Mouse (Mus musculus) A20 (cell line): Measurements from ENCODE around the gene Pear1.

Experiments used
- DNase-seq: peaks from one replicate; pipeline ENCODE4 v3.0.0-alpha.2; 2011; ENCODE audit warnings: low read depth, low spot score

Gene Pear1

DNA sequence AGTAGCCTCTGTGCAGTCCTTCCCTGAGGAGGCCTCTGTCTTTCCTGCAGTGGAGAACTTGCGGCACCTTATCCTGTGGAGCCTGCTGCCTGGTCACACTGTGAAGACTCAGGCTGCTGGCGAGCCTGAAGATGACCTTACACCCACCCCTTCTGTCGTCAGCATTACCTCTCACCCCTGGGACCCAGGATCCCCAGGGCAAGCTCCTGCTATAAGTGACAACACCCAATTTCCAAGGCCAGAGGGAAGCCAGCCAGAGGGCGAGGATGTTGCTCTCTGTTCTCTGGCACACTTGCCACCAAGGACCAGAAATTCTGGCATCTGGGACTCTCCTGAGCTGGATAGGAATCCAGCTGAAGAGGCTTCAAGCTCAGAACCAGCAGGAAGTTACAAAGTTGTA, 91.0 kb downstream of the Pear1 start:
- no peak for DNase-seq

DNA sequence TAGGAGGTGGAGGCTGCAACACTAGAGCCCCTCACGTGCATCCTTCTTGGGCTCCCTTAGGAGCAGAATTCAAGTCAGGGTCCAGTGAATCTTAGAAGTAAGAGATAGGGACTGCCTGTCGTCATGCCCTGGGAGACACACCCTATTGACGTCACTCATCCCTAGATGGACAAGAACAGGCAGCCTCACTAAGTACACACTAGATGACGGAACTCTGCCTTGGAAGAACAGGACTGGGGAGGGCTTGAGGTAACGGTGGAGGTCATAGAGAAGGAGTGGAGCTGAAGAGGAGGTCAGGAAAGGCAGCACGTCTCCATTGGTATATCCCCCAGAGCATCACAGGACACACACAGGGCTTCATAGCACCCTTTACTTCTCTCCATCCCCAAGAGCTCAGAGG, 95.4 kb downstream of the Pear1 start:
- no peak for DNase-seq

DNA sequence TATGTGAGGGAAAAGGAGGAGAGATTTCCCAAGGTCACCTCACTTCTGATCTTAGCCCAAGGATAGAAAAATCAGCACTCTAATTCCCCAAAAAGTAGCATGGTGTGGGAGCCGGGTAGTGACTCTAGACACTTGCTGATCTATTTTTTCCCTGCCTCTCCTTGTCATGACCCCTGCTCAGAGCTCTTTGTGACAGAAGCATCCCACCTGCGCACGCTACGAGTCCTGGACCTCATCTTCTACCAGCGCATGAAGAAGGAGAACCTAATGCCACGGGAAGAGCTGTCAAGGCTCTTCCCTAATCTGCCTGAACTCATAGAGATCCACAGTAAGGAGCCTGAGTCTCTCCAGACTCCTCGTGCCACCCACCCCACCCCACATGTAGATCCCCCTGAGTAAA, 97.9 kb downstream of the Pear1 start:
- DNase-seq: no peak

GRCm38 (mm10) chr3:87725396-87726160, 98.5 kb downstream of the Pear1 start:
- DNase-seq: no peak

DNA sequence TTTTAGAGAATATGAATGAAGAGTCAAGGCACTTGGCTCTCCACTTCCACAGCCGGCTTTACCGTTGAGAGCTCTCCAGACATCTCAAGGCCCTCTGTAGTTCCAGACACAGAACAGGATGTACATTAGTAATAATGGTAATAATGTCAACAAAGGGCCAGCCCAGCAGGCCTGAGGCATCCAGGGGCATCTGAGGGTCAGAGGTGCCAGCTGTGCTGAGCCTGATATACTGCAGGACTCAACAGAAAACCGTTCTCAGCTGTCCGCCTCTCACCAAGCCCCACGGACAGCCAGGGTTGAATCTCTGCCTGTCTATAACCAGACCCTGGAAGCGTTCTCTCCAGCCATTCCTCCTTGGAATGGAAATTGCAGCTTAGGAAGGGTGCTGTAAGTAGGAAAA, 99.5 kb downstream of the Pear1 start:
- DNase-seq: no peak

GRCm38 (mm10) chr3:87718525-87718924, 105.6 kb downstream of the Pear1 start:
- DNase-seq: peak; percentile 75
